Comparison of ENCODE assay signal across 28 mouse cellular contexts in the genomic region with DNA sequence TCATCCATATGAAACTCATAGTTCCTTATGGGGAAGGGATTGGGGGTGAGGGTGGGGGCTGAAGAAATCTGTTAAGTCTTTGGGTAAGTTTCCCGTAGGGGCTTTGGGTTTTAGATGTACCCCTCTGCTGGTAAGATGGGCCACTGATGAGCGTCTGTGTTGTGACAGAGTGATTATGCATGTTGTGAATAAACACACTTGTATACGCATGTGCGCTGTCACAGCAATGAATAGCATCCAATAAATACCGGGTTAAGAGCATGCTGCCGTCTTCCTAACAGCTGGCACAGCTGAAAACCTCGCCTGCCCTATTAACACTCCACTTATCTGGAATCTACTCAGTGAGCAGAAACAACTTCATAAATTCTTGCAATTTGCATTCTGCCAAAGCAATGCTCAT.
A peak's percentile ranks its signal among the peaks of the same experiment; 100 is the strongest.
DNase-seq lines count a peak whose midpoint lies in the region; ATAC-seq and TF ChIP-seq lines count a peak whose summit lies in the region.
"Had no signal": no experiment of that assay in that cellular context is flagged by ENCODE, and none has a peak within 500 bp of the region (broad histone marks: within the 10 kb centered on the region; RNA-seq: fewer than 3 reads in every experiment).

No protein-coding gene starts in this region.

- no peak overlapping the region for H3K4me3 ChIP-seq in hindbrain, embryonic 15.5 days
- no peak overlapping the region for H3K4me3 ChIP-seq in hindbrain, embryonic 11.5 days (ENCODE audit: low read depth, low read length)
- no peak overlapping the region for H3K4me3 ChIP-seq in forebrain, embryonic 12.5 days (replicated peaks)
- H3K4me3 ChIP-seq in forebrain, postnatal 0 days (ENCODE audit: low read depth, low read length), result no peak overlapping the region
- H3K4me3 ChIP-seq: gastrocnemius, adult 2 months; liver, embryonic 13.5 days; megakaryocyte, embryonic 14.5 days had no signal

- no peak for TF ChIP-seq POLR2A in brain, embryonic 14.5 days (IDR thresholded peaks at IDR 0.05; ENCODE audit: borderline replicate concordance, extremely low read depth, insufficient read depth, insufficient read length, poor library complexity, severe bottlenecking)

- H3K27ac ChIP-seq in hindbrain, embryonic 15.5 days (replicated peaks), result no peak overlapping the region
- no peak overlapping the region for H3K27ac ChIP-seq in hindbrain, embryonic 11.5 days (ENCODE audit: low read depth, low read length)
- no peak overlapping the region for H3K27ac ChIP-seq in forebrain, embryonic 12.5 days
- H3K27ac ChIP-seq in forebrain, postnatal 0 days (ENCODE audit: low read depth, low read length), result no peak overlapping the region
- H3K27ac ChIP-seq: gastrocnemius, adult 2 months; liver, embryonic 13.5 days had no signal

- no peak overlapping the region for H3K4me2 ChIP-seq in hindbrain, embryonic 15.5 days
- no peak overlapping the region for H3K4me2 ChIP-seq in hindbrain, embryonic 11.5 days (replicated peaks; ENCODE audit: low read depth, low read length)
- H3K4me2 ChIP-seq in forebrain, embryonic 12.5 days, result no peak overlapping the region
- no peak overlapping the region for H3K4me2 ChIP-seq in forebrain, postnatal 0 days (ENCODE audit: low read depth)
- H3K4me2 ChIP-seq: heart, embryonic 11.5 days; liver, embryonic 13.5 days had no signal

- no peak overlapping the region for H3K9ac ChIP-seq in hindbrain, embryonic 15.5 days
- no peak overlapping the region for H3K9ac ChIP-seq in hindbrain, embryonic 11.5 days (ENCODE audit: low read depth, low read length)
- H3K9ac ChIP-seq in forebrain, embryonic 12.5 days, result no peak overlapping the region
- H3K9ac ChIP-seq in forebrain, postnatal 0 days, result no peak overlapping the region
- H3K9ac ChIP-seq: liver, embryonic 13.5 days had no signal

- no peaks in the 10 kb centered on the region for H3K9me3 ChIP-seq in hindbrain, embryonic 15.5 days
- H3K9me3 ChIP-seq in hindbrain, embryonic 11.5 days (ENCODE audit: control insufficient read depth, low read length), result no peaks in the 10 kb centered on the region
- no peaks in the 10 kb centered on the region for H3K9me3 ChIP-seq in forebrain, embryonic 12.5 days
- no peaks in the 10 kb centered on the region for H3K9me3 ChIP-seq in forebrain, postnatal 0 days (ENCODE audit: low read length)

- peaks cover 19% of the 10 kb centered on the region for H3K4me1 ChIP-seq in hindbrain, embryonic 15.5 days (replicated peaks)
- H3K4me1 ChIP-seq in hindbrain, embryonic 11.5 days (replicated peaks; ENCODE audit: control insufficient read depth, insufficient read depth, low read length), result no peaks in the 10 kb centered on the region
- H3K4me1 ChIP-seq in forebrain, embryonic 12.5 days, result peaks cover 18% of the 10 kb centered on the region
- H3K4me1 ChIP-seq in forebrain, postnatal 0 days (ENCODE audit: insufficient read depth), result peaks cover 12% of the 10 kb centered on the region; the same call in 1 of the 2 replicates
- H3K4me1 ChIP-seq: liver, embryonic 13.5 days; megakaryocyte, embryonic 14.5 days had no signal

- 59% methylated on average over 7 of the region's 7 CpGs for WGBS in hindbrain, embryonic 15.5 days
- WGBS in hindbrain, embryonic 11.5 days, result 78% methylated on average over 7 of the region's 7 CpGs
- WGBS in forebrain, embryonic 12.5 days, result 57% methylated on average over 7 of the region's 7 CpGs
- 33% methylated on average over 7 of the region's 7 CpGs for WGBS in forebrain, postnatal 0 days

- no peak for TF ChIP-seq CTCF in brain, embryonic 14.5 days (IDR thresholded peaks at IDR 0.05; ENCODE audit: borderline replicate concordance, extremely low read depth, insufficient read depth, insufficient read length)
- no peak for TF ChIP-seq CTCF in forebrain, postnatal 0 days (IDR thresholded peaks at IDR 0.05; ENCODE audit: low read depth)

- H3K36me3 ChIP-seq in hindbrain, embryonic 15.5 days, result no peaks in the 10 kb centered on the region
- H3K36me3 ChIP-seq in hindbrain, embryonic 11.5 days (ENCODE audit: control insufficient read depth, insufficient read depth, low read length), result no peaks in the 10 kb centered on the region
- no peaks in the 10 kb centered on the region for H3K36me3 ChIP-seq in forebrain, embryonic 12.5 days (replicated peaks)
- H3K36me3 ChIP-seq in forebrain, postnatal 0 days (ENCODE audit: insufficient read depth), result no peaks in the 10 kb centered on the region
- H3K36me3 ChIP-seq: liver, embryonic 13.5 days had no signal

- no peaks in the 10 kb centered on the region for H3K27me3 ChIP-seq in hindbrain, embryonic 15.5 days
- no peaks in the 10 kb centered on the region for H3K27me3 ChIP-seq in hindbrain, embryonic 11.5 days (ENCODE audit: control insufficient read depth, insufficient read depth, low read length)
- no peaks in the 10 kb centered on the region for H3K27me3 ChIP-seq in forebrain, embryonic 12.5 days
- H3K27me3 ChIP-seq in forebrain, postnatal 0 days (ENCODE audit: insufficient read depth, low read length), result no peaks in the 10 kb centered on the region
- H3K27me3 ChIP-seq: CH12.LX; liver, embryonic 13.5 days; megakaryocyte, embryonic 14.5 days had no signal

- peak; percentile 47; the same call in 1 of the 2 replicates for ATAC-seq in hindbrain, embryonic 15.5 days (ENCODE audit: low FRiP score, low read depth)
- no peak for ATAC-seq in hindbrain, embryonic 11.5 days (ENCODE audit: low FRiP score)
- ATAC-seq in forebrain, embryonic 12.5 days (ENCODE audit: low FRiP score), result peak; percentile 27; the same call in 1 of the 2 replicates
- peak; percentile 84 for ATAC-seq in forebrain, postnatal 0 days
- ATAC-seq: activated CD4-positive, CD25-positive, alpha-beta regulatory T cell, adult 4 months; inflammation-experienced regulatory T-cells, adult 6 months; lung, postnatal 0 days had no signal

- DNase-seq in hindbrain, embryonic 11.5 days (ENCODE audit: low spot score), result no peak
- DNase-seq in brain, embryonic 14.5 days (ENCODE audit: low read depth), result peak; percentile 79
- peak; percentile 57 for DNase-seq in forebrain, postnatal 0 days
- no peak for DNase-seq in urinary bladder, adult 18-20 months (ENCODE audit: low spot score in 2 of 2)
- no peak for DNase-seq in embryo, embryonic 10.5 days (ENCODE audit: low spot score)
- DNase-seq in B cell, adult 2 months, result no peak
- DNase-seq: adrenal gland, adult 8-10 months; cerebellum, adult 8-10 months; cerebellum, postnatal 25 days; gastrocnemius, adult 2 months; gastrocnemius, postnatal 36 days; heart, adult 18-20 months; heart, postnatal 36 days; kidney, adult 11 months; kidney, postnatal 14 days; liver, embryonic 13.5 days; lung, adult 18-20 months; lung, postnatal 4 days; thymus, adult 2 months; thymus, postnatal 36 days had no signal

Comparison
In these comparisons a context has a peak if more than half of its experiments do, and no peak if none do; other contexts are left out.
1. DNase-seq: peak in brain, embryonic 14.5 days (single experiment) and forebrain, postnatal 0 days (single experiment); none in hindbrain, embryonic 11.5 days (single experiment), urinary bladder, adult 18-20 months (0 of 2), embryo, embryonic 10.5 days (single experiment) and B cell, adult 2 months (0 of 2).